Mouse (Mus musculus): ENCODE measurements around the gene Aspscr1. TPM values are rescaled to one million over a fixed set of nuclear protein-coding genes. Genes with fewer than 3 reads are reported as not detected.
A peak's percentile ranks its signal among the peaks of the same experiment; 100 is the strongest.

The Aspscr1 gene
- 131 and 141 TPM in 2 replicates for polyA plus RNA-seq (2015; fragmentation: Nextera tagmentation; extraction: Ambion mirVana)

DNA sequence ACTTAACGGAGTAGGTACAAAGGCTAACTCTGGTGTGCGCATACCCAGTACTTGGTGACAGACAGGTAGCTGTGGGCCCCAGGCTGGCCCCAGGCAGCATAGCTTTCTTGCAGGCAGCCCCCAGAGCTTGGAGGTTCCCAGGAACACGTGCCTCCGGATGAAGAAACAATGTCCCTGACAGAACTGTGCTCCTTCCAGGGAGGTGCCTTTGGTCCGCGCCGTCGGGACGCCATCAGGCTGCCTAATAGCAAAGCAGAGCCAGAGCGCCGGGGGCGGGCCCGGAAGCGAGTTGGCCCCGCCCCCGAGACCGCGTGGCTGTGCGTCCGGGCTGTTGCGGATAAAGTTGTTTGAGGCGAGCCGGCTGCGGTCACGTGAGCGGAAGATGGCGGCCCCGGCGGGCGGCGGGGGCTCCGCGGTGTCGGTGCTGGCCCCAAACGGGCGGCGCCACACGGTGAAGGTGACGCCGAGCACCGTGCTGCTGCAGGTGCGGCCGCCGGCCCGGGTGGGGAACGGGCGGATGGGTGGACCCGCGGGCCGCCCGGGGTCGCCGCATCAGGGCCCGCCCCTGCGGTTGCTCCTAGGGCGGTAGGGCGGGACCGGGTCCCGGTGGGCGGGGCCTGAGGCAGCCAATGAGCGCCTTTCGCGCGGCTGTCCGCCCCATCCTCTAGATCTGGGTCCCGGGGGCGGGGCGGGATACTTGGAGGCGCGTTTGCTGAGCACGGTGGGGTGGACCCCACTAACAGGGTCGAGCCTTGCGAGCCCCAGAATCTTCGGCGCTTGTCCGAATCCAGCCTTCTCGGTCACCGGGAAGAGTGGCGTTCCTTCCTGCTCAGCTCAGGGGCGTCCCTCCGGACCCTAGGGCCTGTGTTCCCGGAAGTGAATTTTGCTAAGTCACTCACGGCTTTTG is at the start of gene Aspscr1:
TSS of gene Aspscr1 (plus strand) at position 287 of the 907 bp plus-strand sequence.
- WGBS = under 1% methylated on average over 83 of the region's 83 CpGs
- Histone ChIP-seq H3K9ac (peak within 1 kb of the TSS; percentile 87), H3K36me3 (peaks cover 22% of the 10 kb centered on the region), H3K4me1 (replicated peaks) (peaks cover 23% of the 10 kb centered on the region), H3K4me2 (peak within 1 kb of the TSS; percentile 94), H3K27me3 (no peaks in the 10 kb centered on the region), H3K9me3 (no peaks in the 10 kb centered on the region), H3K4me3 (peak within 1 kb of the TSS; percentile 71), H3K27ac (replicated peaks) (peak within 1 kb of the TSS; percentile 94)
- peak; percentile 98 for ATAC-seq (ENCODE audit: low read depth)

DNA sequence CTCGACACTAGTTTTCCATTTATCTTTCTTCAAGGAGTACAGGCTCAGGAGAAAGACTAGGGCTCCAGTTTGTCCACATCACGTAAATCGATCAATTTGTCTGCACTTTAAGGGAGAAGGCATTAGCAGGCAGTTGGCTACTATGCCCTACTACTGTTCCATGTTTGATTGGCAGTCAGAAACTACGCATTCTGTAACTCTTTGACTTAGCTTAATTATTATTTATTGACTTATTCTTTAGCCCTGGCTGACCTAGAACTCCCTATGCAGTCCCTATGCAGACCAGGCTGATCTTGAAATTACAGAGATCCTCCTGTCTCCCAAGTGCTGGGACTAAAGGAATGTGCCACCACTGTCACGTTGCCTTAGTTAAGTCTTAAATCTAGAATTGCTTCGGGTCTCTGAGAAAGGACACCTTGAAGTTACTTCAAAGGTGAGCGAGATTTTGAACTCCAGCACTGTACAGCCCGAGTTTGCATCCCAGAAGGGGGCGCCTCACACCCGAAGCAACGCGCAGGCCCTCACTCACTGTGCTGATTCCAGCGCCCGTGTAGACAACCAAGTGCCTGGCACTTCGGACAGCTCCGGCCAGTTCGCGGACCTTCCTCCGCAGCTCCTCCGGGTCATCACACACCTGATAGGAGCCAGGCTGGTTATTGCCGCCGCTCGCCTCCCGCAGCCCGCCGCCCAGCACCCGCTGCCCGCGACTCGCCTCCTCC is 48.7 kb upstream of the Aspscr1 start:
- peak overlapping the region; percentile 87 for H3K27ac ChIP-seq (replicated peaks)
- WGBS = 13% methylated on average over 30 of the region's 30 CpGs
- ATAC-seq (ENCODE audit: low read depth) = peak; percentile 72
- peak overlapping the region; percentile 99 for H3K4me3 ChIP-seq
- peak overlapping the region; percentile 99 for H3K4me2 ChIP-seq
- H3K36me3 ChIP-seq = peaks cover 66% of the 10 kb centered on the region
- H3K4me1 ChIP-seq (replicated peaks) = peaks cover 20% of the 10 kb centered on the region
- H3K27me3 ChIP-seq = no peaks in the 10 kb centered on the region
- H3K9ac ChIP-seq = peak overlapping the region; percentile 89
- no peaks in the 10 kb centered on the region for H3K9me3 ChIP-seq

DNA sequence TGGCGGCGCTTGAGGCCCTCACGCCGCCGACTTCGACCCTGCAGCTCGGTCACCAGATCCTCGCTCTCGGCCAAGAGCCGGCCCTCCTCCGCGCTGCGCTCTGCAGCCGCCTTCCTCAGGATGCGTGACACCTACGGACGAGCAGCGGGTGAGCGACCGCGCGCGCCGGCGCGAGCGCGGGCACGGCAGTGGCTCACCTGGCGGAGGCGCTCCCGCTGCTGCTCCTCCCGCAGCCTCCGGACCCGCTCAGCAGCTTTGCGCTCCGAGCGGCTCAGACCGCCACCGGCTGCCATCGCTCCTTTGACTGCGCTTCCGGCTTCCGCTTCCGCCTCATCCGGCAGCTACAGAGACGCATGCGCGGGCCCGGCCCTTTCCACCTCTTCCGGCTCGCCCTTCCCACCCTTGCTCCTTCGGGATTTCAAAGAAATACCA is 48.1 kb upstream of the Aspscr1 start:
- no peaks in the 10 kb centered on the region for H3K27me3 ChIP-seq
- H3K36me3 ChIP-seq = peaks cover 66% of the 10 kb centered on the region
- WGBS = under 1% methylated on average over 47 of the region's 53 CpGs
- H3K4me1 ChIP-seq (replicated peaks) = peaks cover 26% of the 10 kb centered on the region
- ATAC-seq (ENCODE audit: low read depth) = peak; percentile 85
- H3K9me3 ChIP-seq = no peaks in the 10 kb centered on the region
- peak overlapping the region; percentile 99 for H3K4me2 ChIP-seq
- H3K27ac ChIP-seq (replicated peaks) = peak overlapping the region; percentile 87
- peak overlapping the region; percentile 99 for H3K4me3 ChIP-seq
- peak overlapping the region; percentile 89 for H3K9ac ChIP-seq

DNA sequence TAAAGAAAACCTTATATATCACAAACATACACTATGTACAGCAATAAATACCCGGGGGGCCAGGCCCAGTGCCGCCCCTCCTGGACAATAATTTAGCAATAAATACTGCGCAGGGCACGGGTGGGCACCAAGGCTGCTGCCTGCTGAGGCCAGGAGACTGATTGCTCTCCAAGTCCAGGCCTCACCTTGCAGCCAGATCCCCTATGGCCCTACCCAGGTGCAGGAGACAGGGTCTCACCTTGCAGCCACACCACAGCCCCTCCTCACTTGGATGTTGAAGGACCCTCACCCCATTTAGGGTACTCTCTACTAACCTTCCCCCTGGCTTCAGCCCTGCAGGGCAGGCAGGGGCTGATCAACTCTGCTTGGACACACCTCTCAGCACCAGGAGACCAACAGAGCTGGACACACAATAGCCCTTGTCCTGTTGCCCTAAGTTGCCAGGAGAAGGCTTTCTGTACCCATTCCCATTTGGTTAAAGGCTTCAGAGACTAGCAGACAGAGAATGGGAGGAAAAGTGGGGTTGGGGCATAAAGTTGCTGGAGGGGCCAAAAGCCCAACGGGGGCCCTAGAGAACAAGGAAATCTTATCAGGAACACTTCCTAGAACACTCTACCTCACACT is 47.5 kb upstream of the Aspscr1 start, which contains the start of gene Sirt7:
TSS of gene Sirt7 (minus strand) at position 89 of the 624 bp plus-strand sequence.
- Histone ChIP-seq H3K36me3 (peaks cover 60% of the 10 kb centered on the region), H3K4me2 (peak within 1 kb of the TSS; percentile 99), H3K27ac (replicated peaks) (peak within 1 kb of the TSS; percentile 87), H3K4me1 (replicated peaks) (peaks cover 32% of the 10 kb centered on the region), H3K4me3 (peak within 1 kb of the TSS; percentile 99), H3K9ac (peak within 1 kb of the TSS; percentile 89), H3K9me3 (no peaks in the 10 kb centered on the region), H3K27me3 (no peaks in the 10 kb centered on the region)
- WGBS = 17% methylated on average over 5 of the region's 5 CpGs
- peak; percentile 45 for ATAC-seq (ENCODE audit: low read depth)

DNA sequence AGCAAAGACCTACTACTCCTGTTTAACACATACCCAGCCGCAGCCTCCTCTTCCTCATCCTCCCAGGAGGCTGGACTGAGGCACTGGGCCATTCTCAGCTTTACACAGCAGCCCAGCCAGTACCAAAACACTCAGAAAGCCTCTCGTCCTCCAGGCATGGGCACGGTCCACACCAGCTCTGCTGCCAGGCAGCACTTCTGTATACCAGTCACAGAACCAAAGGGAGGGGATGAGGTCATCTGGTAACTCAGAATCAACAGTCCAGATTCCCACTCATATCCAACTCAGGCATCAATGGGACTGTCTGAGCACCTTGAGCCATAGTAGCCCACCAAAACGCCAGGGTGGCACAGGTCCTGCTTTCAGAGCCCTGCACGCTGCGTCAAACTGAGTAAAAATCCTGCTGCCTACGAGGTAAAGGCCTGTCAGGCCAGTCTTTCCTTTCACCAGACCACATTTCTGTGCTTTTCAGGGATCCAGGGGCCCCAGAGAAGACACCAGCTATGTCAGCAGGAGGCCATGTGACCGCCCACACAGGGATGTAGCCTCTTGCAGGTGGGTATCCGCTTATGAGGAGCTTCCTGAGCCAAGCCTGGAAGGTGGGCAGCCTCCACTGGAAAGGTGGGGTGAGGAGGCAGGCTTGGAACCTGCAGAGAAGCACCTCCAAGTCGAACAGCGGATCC is 45.8 kb upstream of the Aspscr1 start:
- Histone ChIP-seq H3K36me3 (peaks cover 43% of the 10 kb centered on the region), H3K4me3 (no peak overlapping the region), H3K4me2 (no peak overlapping the region), H3K9me3 (no peaks in the 10 kb centered on the region), H3K27ac (replicated peaks) (no peak overlapping the region), H3K4me1 (replicated peaks) (peaks cover 48% of the 10 kb centered on the region), H3K9ac (no peak overlapping the region), H3K27me3 (no peaks in the 10 kb centered on the region)
- ATAC-seq (ENCODE audit: low read depth) = no peak
- whole genome bisulfite sequencing = 91% methylated on average over 11 of the region's 11 CpGs

DNA sequence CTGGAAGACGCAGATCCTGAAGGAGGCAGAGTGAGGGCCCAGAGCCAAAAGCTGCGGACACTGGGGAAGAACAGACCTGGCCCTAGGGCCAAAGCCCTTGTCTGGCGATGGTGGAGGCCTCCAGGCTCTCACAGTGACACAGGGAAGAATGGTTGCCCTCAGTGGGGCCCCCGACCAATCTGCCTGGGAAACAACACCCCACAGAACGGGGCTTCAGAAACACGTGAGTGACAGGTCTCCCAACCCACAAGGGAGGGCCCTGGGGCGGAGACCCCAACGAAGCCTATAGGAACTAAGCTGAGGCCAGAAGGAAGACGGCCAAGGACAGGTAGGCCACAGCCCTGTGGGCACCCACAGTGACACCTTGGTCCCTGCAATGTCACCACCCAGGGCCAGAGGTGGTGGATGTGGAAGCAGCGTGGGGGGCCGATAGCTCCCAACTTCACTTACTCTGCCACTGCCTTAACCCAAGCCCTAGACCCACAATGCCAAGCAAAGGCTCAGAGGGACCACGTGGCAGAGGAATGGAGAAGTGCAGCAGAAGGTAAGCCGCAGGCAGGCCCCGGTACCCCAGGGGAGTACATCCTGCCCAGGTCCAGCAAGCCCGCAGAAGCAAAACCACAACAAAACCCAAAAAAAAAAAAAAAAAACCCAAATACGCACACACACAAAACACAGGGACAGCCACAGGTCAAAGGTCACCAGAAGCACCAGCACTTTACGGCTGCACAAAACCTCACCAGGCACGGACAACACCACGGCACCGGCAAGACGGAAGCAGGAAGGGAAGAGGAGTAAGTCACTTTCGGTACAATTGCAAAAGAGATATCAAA is 45.1 kb upstream of the Aspscr1 start:
- Histone ChIP-seq H3K9ac (no peak overlapping the region), H3K9me3 (no peaks in the 10 kb centered on the region), H3K4me2 (no peak overlapping the region), H3K27me3 (no peaks in the 10 kb centered on the region), H3K4me3 (no peak overlapping the region), H3K36me3 (peaks cover 36% of the 10 kb centered on the region), H3K27ac (replicated peaks) (no peak overlapping the region), H3K4me1 (replicated peaks) (peaks cover 56% of the 10 kb centered on the region)
- no peak for ATAC-seq (ENCODE audit: low read depth)
- WGBS = 81% methylated on average over 22 of the region's 22 CpGs

DNA sequence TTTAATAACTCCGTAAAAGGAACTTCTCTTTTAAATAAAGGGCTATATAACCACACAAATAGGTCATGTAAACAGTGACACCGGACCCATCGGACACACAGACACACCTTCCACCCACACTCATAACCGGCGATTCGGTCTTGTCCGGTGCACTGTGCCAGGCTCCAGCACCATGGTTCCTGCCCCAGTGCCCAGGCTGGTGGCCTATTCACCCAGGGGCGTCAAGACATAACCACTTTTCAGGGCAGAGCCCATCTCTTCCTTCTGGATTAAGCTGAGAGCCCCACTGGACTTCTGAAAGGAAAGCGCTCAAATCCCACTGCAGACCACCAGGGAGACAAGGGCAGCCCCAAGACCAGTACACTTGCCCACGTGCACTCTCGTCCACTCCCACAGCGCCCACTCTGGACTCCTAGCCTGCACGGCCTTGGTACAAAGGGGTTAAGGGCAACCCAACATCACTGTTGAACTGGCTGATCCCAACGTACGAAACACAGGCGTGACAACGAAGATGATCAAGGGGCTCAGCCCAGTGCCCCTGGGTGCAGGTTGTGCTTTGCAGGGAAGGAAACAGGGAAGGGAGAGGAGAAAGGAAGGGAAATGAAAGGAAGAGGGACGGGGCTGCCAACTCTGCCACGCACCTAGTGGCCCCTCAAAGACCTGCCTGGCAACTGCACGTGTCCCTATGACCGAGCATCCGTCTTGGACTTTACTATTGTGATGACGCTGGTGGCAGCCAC is 44.0 kb upstream of the Aspscr1 start:
- ATAC-seq (ENCODE audit: low read depth) = no peak
- Histone ChIP-seq H3K4me3 (no peak overlapping the region), H3K4me1 (replicated peaks) (peaks cover 50% of the 10 kb centered on the region), H3K4me2 (0 out of 2 replicates have a peak overlapping the region, but pooled peaks have one; percentile 35), H3K27ac (replicated peaks) (no peak overlapping the region), H3K9me3 (no peaks in the 10 kb centered on the region), H3K27me3 (no peaks in the 10 kb centered on the region), H3K36me3 (peaks cover 28% of the 10 kb centered on the region), H3K9ac (no peak overlapping the region)
- 96% methylated on average over 23 of the region's 23 CpGs for WGBS

DNA sequence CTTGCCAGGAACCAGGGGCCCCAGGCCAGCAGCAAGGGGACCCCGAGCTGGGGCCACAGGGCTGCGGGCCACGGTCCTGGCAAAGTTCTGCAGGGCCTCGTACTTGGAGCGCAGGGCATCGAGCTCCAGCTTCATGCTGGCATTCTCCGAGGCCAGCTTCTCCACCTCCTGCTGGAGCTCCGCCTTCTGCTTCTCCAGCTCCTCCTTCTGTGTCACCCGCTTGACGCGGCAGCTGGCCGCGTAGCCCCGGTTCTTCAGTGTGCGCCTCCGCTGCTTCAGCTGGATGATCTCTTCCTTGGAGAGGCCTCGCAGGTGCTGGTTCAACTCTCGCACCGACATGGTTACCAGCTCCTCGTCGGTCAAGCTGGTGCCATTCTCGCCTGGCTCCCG is 43.4 kb upstream of the Aspscr1 start:
- 79% methylated on average over 23 of the region's 23 CpGs for WGBS
- H3K27ac ChIP-seq (replicated peaks) = peak overlapping the region; percentile 47; the same call in 1 of the 2 replicates

DNA sequence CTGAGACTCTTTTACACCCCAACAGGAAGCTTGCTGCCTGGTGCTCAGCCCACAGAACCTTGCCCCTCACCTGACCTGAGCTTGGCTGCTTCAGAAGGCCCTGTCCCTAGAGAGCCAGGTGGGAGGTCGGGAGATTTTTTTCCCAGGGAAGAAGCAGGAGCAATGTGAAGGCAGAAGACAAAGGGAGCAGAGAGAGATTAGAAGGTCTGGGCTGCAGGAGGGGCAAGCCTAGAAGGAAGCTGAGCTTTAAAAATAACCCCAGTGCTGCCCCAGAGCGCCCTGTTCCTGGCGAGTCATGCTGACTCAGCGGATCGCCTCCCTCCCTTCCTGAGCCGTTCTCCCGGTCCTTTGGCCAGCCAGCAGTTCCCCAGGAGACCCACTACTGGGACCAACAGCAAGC is 42.9 kb upstream of the Aspscr1 start:
- H3K27me3 ChIP-seq = no peaks in the 10 kb centered on the region
- H3K4me2 ChIP-seq = peak overlapping the region; percentile 35
- H3K4me3 ChIP-seq = peak overlapping the region; percentile 4
- peak overlapping the region; percentile 47 for H3K27ac ChIP-seq (replicated peaks)
- H3K36me3 ChIP-seq = peaks cover 28% of the 10 kb centered on the region
- no peaks in the 10 kb centered on the region for H3K9me3 ChIP-seq
- H3K9ac ChIP-seq = peak overlapping the region; percentile 96
- WGBS = 30% methylated on average over 7 of the region's 7 CpGs
- no peak for ATAC-seq (ENCODE audit: low read depth)
- peaks cover 44% of the 10 kb centered on the region for H3K4me1 ChIP-seq (replicated peaks)

More for the DNA sequence above, 43.4 kb upstream of the Aspscr1 start:
- H3K9me3 ChIP-seq = no peaks in the 10 kb centered on the region
- H3K27me3 ChIP-seq = no peaks in the 10 kb centered on the region
- no peak overlapping the region for H3K9ac ChIP-seq
- H3K4me3 ChIP-seq = peak overlapping the region; percentile 4; the same call in 1 of the 2 replicates
- peaks cover 28% of the 10 kb centered on the region for H3K36me3 ChIP-seq
- H3K4me2 ChIP-seq = peak overlapping the region; percentile 35; the same call in 1 of the 2 replicates
- H3K4me1 ChIP-seq (replicated peaks) = peaks cover 45% of the 10 kb centered on the region
- no peak for ATAC-seq (ENCODE audit: low read depth)

DNA sequence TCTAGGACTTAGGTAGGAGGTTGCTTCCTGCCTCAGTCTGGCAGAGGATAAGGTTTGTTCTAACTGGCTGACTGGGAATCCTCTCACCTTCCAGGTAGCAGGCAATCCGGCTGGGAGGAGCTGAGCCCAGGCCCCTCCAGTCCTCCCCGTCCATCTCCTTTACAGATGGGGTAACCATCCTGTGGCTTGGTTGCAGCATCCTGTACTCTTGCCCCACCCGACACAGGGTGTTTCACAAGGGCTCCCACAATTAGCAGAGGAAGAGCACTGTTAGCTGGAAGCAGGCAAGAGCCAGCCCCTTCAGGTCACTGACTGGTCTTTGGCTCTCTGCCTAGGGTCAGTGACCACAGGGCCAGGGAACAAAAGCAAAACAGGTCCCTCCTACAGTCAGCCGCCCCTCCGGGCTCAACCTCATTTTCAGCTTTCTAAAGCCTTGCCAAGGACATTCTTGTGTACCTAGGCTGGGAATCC is 42.3 kb upstream of the Aspscr1 start:
- peak overlapping the region; percentile 96 for H3K9ac ChIP-seq
- H3K36me3 ChIP-seq = peaks cover 28% of the 10 kb centered on the region
- peaks cover 39% of the 10 kb centered on the region for H3K4me1 ChIP-seq (replicated peaks)
- ATAC-seq (ENCODE audit: low read depth) = no peak
- peak overlapping the region; percentile 4; the same call in 1 of the 2 replicates for H3K4me3 ChIP-seq
- peak overlapping the region; percentile 35 for H3K4me2 ChIP-seq
- 43% methylated on average over 5 of the region's 5 CpGs for WGBS
- H3K27me3 ChIP-seq = no peaks in the 10 kb centered on the region
- H3K27ac ChIP-seq (replicated peaks) = peak overlapping the region; percentile 47
- no peaks in the 10 kb centered on the region for H3K9me3 ChIP-seq

All from neural tube, embryonic 13.5 days (tissue).